Mouse (Mus musculus): ENCODE data around the gene Vmn2r112. TPM values are rescaled to one million over a fixed set of nuclear protein-coding genes. Genes with fewer than 3 reads are reported as not detected.
"Not testable (repeated sequence)": the region's sequence is repeated elsewhere in the genome, so short reads cannot be mapped to it uniquely, and the experiment has no call there.

The Vmn2r112 gene
- not detected for total RNA-seq (2022)

- DNase-seq (ENCODE audit: low spot score in 2 of 2), result not testable (repeated sequence)
Observed at GRCm38 (mm10) chr17:22600651-22601050, at the start of gene Vmn2r112. TSS of gene Vmn2r112 (plus strand) at chr17:22600951.

GRCm38 (mm10) chr17:22573382-22573781 lies 27.4 kb upstream of the Vmn2r112 start, which contains the start of gene Vmn2r111:
TSS of gene Vmn2r111 (minus strand) at chr17:22573482.
- DNase-seq (ENCODE audit: low spot score in 2 of 2), result not testable (repeated sequence)

- no peak for DNase-seq (ENCODE audit: low spot score in 2 of 2)
Observed at GRCm38 (mm10) chr17:22630646-22631045, 29.9 kb downstream of the Vmn2r112 start.

Other genes with a start within 250 kb of the Vmn2r112 start
- gene Zfp944, start 239.6 kb upstream of the Vmn2r112 start, total RNA-seq (2022), result 10 to 100 TPM in 3 of 4 experiments, 1 to 10 TPM in 1; 9.3 to 10.9 (median 10.4) TPM
- gene Zfp758, start 239.5 kb upstream of the Vmn2r112 start, total RNA-seq (2022), result 10 to 100 TPM; 10.8 to 13.2 (median 12.0) TPM
- gene Zfp946, start 176.7 kb upstream of the Vmn2r112 start, total RNA-seq (2022), result 10 to 100 TPM; 12.0 to 18.0 (median 12.8) TPM
- not detected for gene Vmn2r111, start 27.5 kb upstream of the Vmn2r112 start, total RNA-seq (2022)

Data from layer of hippocampus, adult 8-10 months (tissue).